Mouse (Mus musculus) ES-Bruce4 (cell line): ENCODE measurements around the gene Dnajc5g. TPM values are rescaled to one million over a fixed set of nuclear protein-coding genes. Genes with fewer than 3 reads are reported as not detected.
A peak's percentile ranks its signal among the peaks of the same experiment; 100 is the strongest.

Experiments
- H3K27ac ChIP-seq: 2 replicates; pipeline ENCODE4 v1.5.1; 2012; ENCODE audit warnings: low read length, inconsistent platforms; ENCODE audit not compliant: insufficient read depth
- H3K27me3 ChIP-seq: 2 replicates; pipeline ENCODE4 v1.6.1; 2012; ENCODE audit warnings: mild to moderate bottlenecking, low read length, inconsistent platforms; ENCODE audit not compliant: control insufficient read depth, poor library complexity, insufficient read depth, severe bottlenecking
- H3K36me3 ChIP-seq: 2 replicates; pipeline ENCODE4 v1.6.1; 2012; ENCODE audit warnings: inconsistent platforms, mild to moderate bottlenecking, low read length, moderate library complexity; ENCODE audit not compliant: control insufficient read depth, poor library complexity, insufficient read depth, severe bottlenecking
- H3K4me1 ChIP-seq: one replicate; pipeline ENCODE4 v1.8.1; 2011; ENCODE audit warnings: low read length; ENCODE audit not compliant: control insufficient read depth, insufficient read depth
- H3K4me3 ChIP-seq: 2 replicates; pipeline ENCODE4 v1.5.1; 2011; ENCODE audit warnings: low read depth, mild to moderate bottlenecking, low read length
- H3K9ac ChIP-seq: 2 replicates; pipeline ENCODE4 v1.6.1; 2012; ENCODE audit warnings: low read depth, mild to moderate bottlenecking, inconsistent platforms; ENCODE audit not compliant: poor library complexity, severe bottlenecking
- H3K9me3 ChIP-seq: replicated peaks from 2 replicates; pipeline ENCODE4 v1.6.1; 2012; ENCODE audit warnings: mild to moderate bottlenecking, low read length, inconsistent platforms; ENCODE audit not compliant: control insufficient read depth, poor library complexity, insufficient read depth, severe bottlenecking
- CTCF ChIP-seq: IDR thresholded peaks from one replicate; pipeline ENCODE4 v1.8.1; 2011; ENCODE audit warnings: low read depth, low read length
- EP300 ChIP-seq: IDR thresholded peaks from 2 replicates; pipeline ENCODE4 v1.6.1; 2011; ENCODE audit warnings: low read depth, low read length; ENCODE audit not compliant: insufficient read depth
- POLR2A ChIP-seq: IDR thresholded peaks from one replicate; pipeline ENCODE4 v1.8.1; 2011; ENCODE audit warnings: low read length; ENCODE audit not compliant: insufficient read depth
- polyA plus RNA-seq: library from polyadenylated mRNA; stranded (reverse); fragments of >200 nt; gene quantifications from 2 replicates; pipeline ENCODE4 v1.2.4, GENCODE M21; 2011; ENCODE audit warnings: low read depth; ENCODE audit not compliant: missing spikeins, insufficient read depth, insufficient read length

Gene Dnajc5g
- polyA plus RNA-seq, 1 experiment, result not detected

GRCm38 (mm10) chr5:31094799-31095691, 11.0 kb upstream of the Dnajc5g start:
- Histone ChIP-seq H3K4me1 (no peaks in the 10 kb centered on the region), H3K9me3 (no peaks in the 10 kb centered on the region), H3K36me3 (no peaks in the 10 kb centered on the region), H3K27ac (no peak overlapping the region), H3K4me3 (peak overlapping the region; percentile 26), H3K27me3 (peaks cover 10% of the 10 kb centered on the region), H3K9ac (peak overlapping the region; percentile 2; the same call in 1 of the 2 replicates)
- TF ChIP-seq CTCF, result no peak
- TF ChIP-seq POLR2A, result no peak
- TF ChIP-seq EP300, result no peak

- Histone ChIP-seq H3K4me3 (peak overlapping the region; percentile 26), H3K4me1 (no peaks in the 10 kb centered on the region), H3K36me3 (no peaks in the 10 kb centered on the region), H3K27ac (no peak overlapping the region), H3K27me3 (peaks cover 10% of the 10 kb centered on the region), H3K9ac (no peak overlapping the region), H3K9me3 (no peaks in the 10 kb centered on the region)
- TF ChIP-seq CTCF (no peak), EP300 (no peak), POLR2A (no peak)
Measured at GRCm38 (mm10) chr5:31095711-31096480, 10.2 kb upstream of the Dnajc5g start.

GRCm38 (mm10) chr5:31108000-31108490, 2.0 kb downstream of the Dnajc5g start, which contains the start of gene Slc30a3:
TSS of gene Slc30a3 (minus strand) at chr5:31108237.
- Histone ChIP-seq H3K4me1 (no peaks in the 10 kb centered on the region), H3K9me3 (no peaks in the 10 kb centered on the region), H3K9ac (no peak within 1 kb of the TSS), H3K36me3 (no peaks in the 10 kb centered on the region), H3K27me3 (no peaks in the 10 kb centered on the region), H3K27ac (no peak within 1 kb of the TSS), H3K4me3 (no peak within 1 kb of the TSS)
- TF ChIP-seq EP300, result no peak
- no peak for TF ChIP-seq CTCF
- TF ChIP-seq POLR2A, result no peak

GRCm38 (mm10) chr5:31110781-31111180, 4.7 kb downstream of the Dnajc5g start:
- TF ChIP-seq EP300, result no peak
- TF ChIP-seq CTCF, result no peak
- no peak for TF ChIP-seq POLR2A
- no peak overlapping the region for H3K27ac ChIP-seq
- H3K36me3 ChIP-seq, result no peaks in the 10 kb centered on the region
- peaks cover 5% of the 10 kb centered on the region for H3K9me3 ChIP-seq
- H3K4me3 ChIP-seq, result no peak overlapping the region
- H3K9ac ChIP-seq, result no peak overlapping the region
- no peaks in the 10 kb centered on the region for H3K27me3 ChIP-seq
- H3K4me1 ChIP-seq, result no peaks in the 10 kb centered on the region

GRCm38 (mm10) chr5:31116354-31116753, 10.3 kb downstream of the Dnajc5g start, which contains the start of gene Trim54:
TSS of gene Trim54 (plus strand) at chr5:31116712.
- Histone ChIP-seq H3K4me3 (peak within 1 kb of the TSS; percentile 66), H3K27me3 (no peaks in the 10 kb centered on the region), H3K27ac (peak within 1 kb of the TSS; percentile 24; the same call in 1 of the 2 replicates), H3K4me1 (no peaks in the 10 kb centered on the region), H3K36me3 (no peaks in the 10 kb centered on the region), H3K9me3 (peaks cover 5% of the 10 kb centered on the region), H3K9ac (peak within 1 kb of the TSS; percentile 17)
- no peak for TF ChIP-seq POLR2A
- TF ChIP-seq CTCF, result no peak
- TF ChIP-seq EP300, result peak; percentile 78; the same call in 1 of the 2 replicates
